Mouse (Mus musculus): ENCODE measurements around the gene Tapbpl. TPM values are rescaled to one million over a fixed set of nuclear protein-coding genes. Genes with fewer than 3 reads are reported as not detected.
A peak's percentile ranks its signal among the peaks of the same experiment; 100 is the strongest.
"Not testable (repeated sequence)": the region's sequence is repeated elsewhere in the genome, so short reads cannot be mapped to it uniquely, and the experiment has no call there.

The Tapbpl gene
- 9.0 and 10.0 TPM in 2 replicates for polyA plus RNA-seq (2015; fragmentation: Nextera tagmentation; extraction: Ambion mirVana)

- Histone ChIP-seq H3K27me3 (ENCODE audit: control insufficient read depth, insufficient read depth, low read depth, low read length) (no peaks in the 10 kb centered on the region), H3K4me1 (replicated peaks; ENCODE audit: control insufficient read depth, insufficient read depth, low read length) (peaks cover 16% of the 10 kb centered on the region; the same call in 1 of the 2 replicates), H3K4me3 (ENCODE audit: low read length) (peak within 1 kb of the TSS; percentile 66), H3K4me2 (ENCODE audit: low read depth, low read length) (peak within 1 kb of the TSS; percentile 90), H3K9ac (ENCODE audit: low read length) (peak within 1 kb of the TSS; percentile 83), H3K9me3 (ENCODE audit: control insufficient read depth, low read length) (no peaks in the 10 kb centered on the region), H3K27ac (ENCODE audit: low read length) (peak within 1 kb of the TSS; percentile 77), H3K36me3 (ENCODE audit: control insufficient read depth, insufficient read depth, low read length) (no peaks in the 10 kb centered on the region)
- 3% methylated on average over 16 of the region's 16 CpGs for WGBS
- ATAC-seq (ENCODE audit: low read depth): peak; percentile 54
Observed at GRCm38 (mm10) chr6:125231117-125232044, at the start of gene Tapbpl. Tapbpl (minus strand) TSS chr6:125231860.

GRCm38 (mm10) chr6:125279729-125280128, 48.1 kb upstream of the Tapbpl start:
- H3K4me2 ChIP-seq (ENCODE audit: low read depth, low read length): no peak overlapping the region
- no peak overlapping the region for H3K4me3 ChIP-seq (ENCODE audit: low read length)
- 59% methylated on average over 8 of the region's 8 CpGs for WGBS
- H3K9ac ChIP-seq (ENCODE audit: low read length): no peak overlapping the region
- ATAC-seq (ENCODE audit: low read depth): no peak
- 0 out of 2 replicates have a peak, but pooled peaks cover under 1% of the 10 kb centered on the region for H3K9me3 ChIP-seq (ENCODE audit: control insufficient read depth, low read length)
- H3K4me1 ChIP-seq (replicated peaks; ENCODE audit: control insufficient read depth, insufficient read depth, low read length): no peaks in the 10 kb centered on the region
- no peaks in the 10 kb centered on the region for H3K36me3 ChIP-seq (ENCODE audit: control insufficient read depth, insufficient read depth, low read length)
- H3K27ac ChIP-seq (ENCODE audit: low read length): no peak overlapping the region
- no peaks in the 10 kb centered on the region for H3K27me3 ChIP-seq (ENCODE audit: control insufficient read depth, insufficient read depth, low read depth, low read length)

GRCm38 (mm10) chr6:125274841-125275563, 43.3 kb upstream of the Tapbpl start:
- H3K9ac ChIP-seq (ENCODE audit: low read length): no peak overlapping the region

GRCm38 (mm10) chr6:125272228-125272785, 40.6 kb upstream of the Tapbpl start:
- Histone ChIP-seq H3K4me1 (replicated peaks; ENCODE audit: control insufficient read depth, insufficient read depth, low read length) (peaks cover 6% of the 10 kb centered on the region; the same call in 1 of the 2 replicates), H3K27ac (ENCODE audit: low read length) (no peak overlapping the region), H3K27me3 (ENCODE audit: control insufficient read depth, insufficient read depth, low read depth, low read length) (no peaks in the 10 kb centered on the region), H3K9me3 (ENCODE audit: control insufficient read depth, low read length) (no peaks in the 10 kb centered on the region), H3K4me2 (ENCODE audit: low read depth, low read length) (no peak overlapping the region), H3K4me3 (ENCODE audit: low read length) (no peak overlapping the region), H3K9ac (ENCODE audit: low read length) (no peak overlapping the region), H3K36me3 (ENCODE audit: control insufficient read depth, insufficient read depth, low read length) (no peaks in the 10 kb centered on the region)
- ATAC-seq (ENCODE audit: low read depth): no peak
- 63% methylated on average over 10 of the region's 10 CpGs for WGBS

More at GRCm38 (mm10) chr6:125274841-125275563, 43.3 kb upstream of the Tapbpl start:
- H3K4me2 ChIP-seq (ENCODE audit: low read depth, low read length): no peak overlapping the region
- peaks cover 6% of the 10 kb centered on the region; the same call in 1 of the 2 replicates for H3K4me1 ChIP-seq (replicated peaks; ENCODE audit: control insufficient read depth, insufficient read depth, low read length)
- no peak overlapping the region for H3K4me3 ChIP-seq (ENCODE audit: low read length)
- 44% methylated on average over 15 of the region's 15 CpGs for WGBS
- no peak for ATAC-seq (ENCODE audit: low read depth)
- no peaks in the 10 kb centered on the region for H3K27me3 ChIP-seq (ENCODE audit: control insufficient read depth, insufficient read depth, low read depth, low read length)
- no peak overlapping the region for H3K27ac ChIP-seq (ENCODE audit: low read length)
- H3K36me3 ChIP-seq (ENCODE audit: control insufficient read depth, insufficient read depth, low read length): no peaks in the 10 kb centered on the region
- H3K9me3 ChIP-seq (ENCODE audit: control insufficient read depth, low read length): no peaks in the 10 kb centered on the region

- WGBS: 14% methylated on average over 17 of the region's 17 CpGs
- peaks cover 6% of the 10 kb centered on the region; the same call in 1 of the 2 replicates for H3K4me1 ChIP-seq (replicated peaks; ENCODE audit: control insufficient read depth, insufficient read depth, low read length)
- H3K27ac ChIP-seq (ENCODE audit: low read length): no peak overlapping the region; the same call in 1 of the 2 replicates
- peak overlapping the region; percentile 58 for H3K4me2 ChIP-seq (ENCODE audit: low read depth, low read length)
- ATAC-seq (ENCODE audit: low read depth): peak; percentile 95
- no peaks in the 10 kb centered on the region for H3K9me3 ChIP-seq (ENCODE audit: control insufficient read depth, low read length)
- peak overlapping the region; percentile 32 for H3K4me3 ChIP-seq (ENCODE audit: low read length)
- H3K9ac ChIP-seq (ENCODE audit: low read length): peak overlapping the region; percentile 55
- H3K36me3 ChIP-seq (ENCODE audit: control insufficient read depth, insufficient read depth, low read length): no peaks in the 10 kb centered on the region
- H3K27me3 ChIP-seq (ENCODE audit: control insufficient read depth, insufficient read depth, low read depth, low read length): no peaks in the 10 kb centered on the region
Observed at GRCm38 (mm10) chr6:125271455-125272227, 40.0 kb upstream of the Tapbpl start.

- H3K4me1 ChIP-seq (replicated peaks; ENCODE audit: control insufficient read depth, insufficient read depth, low read length): peaks cover 6% of the 10 kb centered on the region; the same call in 1 of the 2 replicates
- no peak overlapping the region for H3K9ac ChIP-seq (ENCODE audit: low read length)
- WGBS: 46% methylated on average over 6 of the region's 6 CpGs
- H3K4me2 ChIP-seq (ENCODE audit: low read depth, low read length): no peak overlapping the region
- H3K4me3 ChIP-seq (ENCODE audit: low read length): no peak overlapping the region
- no peak for ATAC-seq (ENCODE audit: low read depth)
- H3K9me3 ChIP-seq (ENCODE audit: control insufficient read depth, low read length): no peaks in the 10 kb centered on the region
- no peaks in the 10 kb centered on the region for H3K36me3 ChIP-seq (ENCODE audit: control insufficient read depth, insufficient read depth, low read length)
- H3K27me3 ChIP-seq (ENCODE audit: control insufficient read depth, insufficient read depth, low read depth, low read length): no peaks in the 10 kb centered on the region
- H3K27ac ChIP-seq (ENCODE audit: low read length): no peak overlapping the region
Observed at GRCm38 (mm10) chr6:125268799-125269198, 37.1 kb upstream of the Tapbpl start.

- ATAC-seq (ENCODE audit: low read depth): no peak
- 62% methylated on average over 3 of the region's 3 CpGs for WGBS
- no peaks in the 10 kb centered on the region for H3K36me3 ChIP-seq (ENCODE audit: control insufficient read depth, insufficient read depth, low read length)
- no peaks in the 10 kb centered on the region for H3K9me3 ChIP-seq (ENCODE audit: control insufficient read depth, low read length)
- no peaks in the 10 kb centered on the region for H3K27me3 ChIP-seq (ENCODE audit: control insufficient read depth, insufficient read depth, low read depth, low read length)
- H3K9ac ChIP-seq (ENCODE audit: low read length): no peak overlapping the region
- H3K27ac ChIP-seq (ENCODE audit: low read length): no peak overlapping the region
- H3K4me2 ChIP-seq (ENCODE audit: low read depth, low read length): no peak overlapping the region
- H3K4me1 ChIP-seq (replicated peaks; ENCODE audit: control insufficient read depth, insufficient read depth, low read length): peaks cover 6% of the 10 kb centered on the region; the same call in 1 of the 2 replicates
- H3K4me3 ChIP-seq (ENCODE audit: low read length): no peak overlapping the region
Observed at GRCm38 (mm10) chr6:125267469-125267868, 35.8 kb upstream of the Tapbpl start.

GRCm38 (mm10) chr6:125266600-125266999, 34.9 kb upstream of the Tapbpl start:
- not testable (repeated sequence) for H3K4me3 ChIP-seq (ENCODE audit: low read length); H3K4me1 ChIP-seq (replicated peaks; ENCODE audit: control insufficient read depth, insufficient read depth, low read length); H3K9ac ChIP-seq (ENCODE audit: low read length); H3K27me3 ChIP-seq (ENCODE audit: control insufficient read depth, insufficient read depth, low read depth, low read length); ATAC-seq (ENCODE audit: low read depth); H3K9me3 ChIP-seq (ENCODE audit: control insufficient read depth, low read length); H3K4me2 ChIP-seq (ENCODE audit: low read depth, low read length); H3K36me3 ChIP-seq (ENCODE audit: control insufficient read depth, insufficient read depth, low read length); H3K27ac ChIP-seq (ENCODE audit: low read length)
- 57% methylated on average over 6 of the region's 6 CpGs for WGBS

Measured in lung, embryonic 16.5 days (tissue).